Mouse (Mus musculus) limb, embryonic 11.5 days (tissue): ENCODE data around the gene Otop1. TPM values are rescaled to one million over a fixed set of nuclear protein-coding genes. Genes with fewer than 3 reads are reported as not detected.
A peak's percentile ranks its signal among the peaks of the same experiment; 100 is the strongest.

Source experiments
- ATAC-seq: fragments of 200-750 bp; cut with Nextera tagmentation; 2 replicates; pipeline ENCODE4 v1.8.0; 2017; ENCODE audit warnings: low read depth; ENCODE audit not compliant: insufficient number of reproducible peaks, low FRiP score, low TSS enrichment
- DNase-seq: peaks from one replicate; pipeline ENCODE4 v3.0.0-alpha.2; 2015; ENCODE audit warnings: low spot score
- H3K27ac ChIP-seq: fragments of 300-500 bp; sonication (generic); replicated peaks from 2 replicates; pipeline ENCODE4 v1.5.1; 2014; ENCODE audit warnings: low read depth, mild to moderate bottlenecking, low read length
- H3K27me3 ChIP-seq: fragments of 300-500 bp; sonication (generic); 2 replicates; pipeline ENCODE4 v1.6.1; 2014; ENCODE audit warnings: mild to moderate bottlenecking, low read length, mixed read lengths; ENCODE audit not compliant: control insufficient read depth, insufficient read depth
- H3K36me3 ChIP-seq: fragments of 300-500 bp; sonication (generic); 2 replicates; pipeline ENCODE4 v1.6.1; 2014; ENCODE audit warnings: mild to moderate bottlenecking, low read length, moderate library complexity, mixed read lengths; ENCODE audit not compliant: control insufficient read depth, insufficient read depth
- H3K4me1 ChIP-seq: fragments of 300-500 bp; sonication (generic); 2 replicates; pipeline ENCODE4 v1.6.1; 2014; ENCODE audit warnings: low read length, mixed read lengths; ENCODE audit not compliant: control insufficient read depth, insufficient read depth
- H3K4me2 ChIP-seq: fragments of 300-500 bp; sonication (generic); 2 replicates; pipeline ENCODE4 v1.6.1; 2014; ENCODE audit warnings: low read depth, mild to moderate bottlenecking, moderate library complexity; ENCODE audit not compliant: severe bottlenecking
- H3K4me3 ChIP-seq: fragments of 300-500 bp; sonication (generic); 2 replicates; pipeline ENCODE4 v1.5.1; 2014; ENCODE audit warnings: low read depth, low read length
- H3K9ac ChIP-seq: fragments of 300-500 bp; sonication (generic); 2 replicates; pipeline ENCODE4 v1.6.1; 2014; ENCODE audit warnings: mild to moderate bottlenecking, low read length
- H3K9me3 ChIP-seq: fragments of 300-500 bp; sonication (generic); 2 replicates; pipeline ENCODE4 v1.6.1; 2016; ENCODE audit warnings: low read length; ENCODE audit not compliant: control insufficient read depth
- WGBS: fragments of 180-500 bp; shearing (Covaris S2); extraction: QIAGEN DNeasy Blood & Tissue Kit; methylation state at CpG from one replicate; pipeline ENCODE4 v1.1.7; 2014; 5-methylcytosine and 5-hydroxymethylcytosine counted together
- polyA plus RNA-seq: library from polyadenylated mRNA; unstranded; fragments of >200 nt; fragmentation: Nextera tagmentation; extraction: Ambion mirVana; gene quantifications from 2 replicates; pipeline ENCODE4 v1.2.1, GENCODE M21; 2014

Otop1 gene
- polyA plus RNA-seq, 1 experiment from 2014 or later = 0.28 TPM

GRCm38 (mm10) chr5:38258034-38258772 lies 17.6 kb upstream of the Otop1 start:
- Histone ChIP-seq H3K9me3 (no peaks in the 10 kb centered on the region), H3K27me3 (no peaks in the 10 kb centered on the region), H3K4me1 (peaks cover 3% of the 10 kb centered on the region; the same call in 1 of the 2 replicates), H3K36me3 (peaks cover 4% of the 10 kb centered on the region; the same call in 1 of the 2 replicates), H3K27ac (no peak overlapping the region), H3K4me2 (no peak overlapping the region), H3K4me3 (no peak overlapping the region), H3K9ac (no peak overlapping the region)
- ATAC-seq (no peak), DNase-seq (no peak)
- WGBS = 85% methylated on average over 8 of the region's 8 CpGs

DNA sequence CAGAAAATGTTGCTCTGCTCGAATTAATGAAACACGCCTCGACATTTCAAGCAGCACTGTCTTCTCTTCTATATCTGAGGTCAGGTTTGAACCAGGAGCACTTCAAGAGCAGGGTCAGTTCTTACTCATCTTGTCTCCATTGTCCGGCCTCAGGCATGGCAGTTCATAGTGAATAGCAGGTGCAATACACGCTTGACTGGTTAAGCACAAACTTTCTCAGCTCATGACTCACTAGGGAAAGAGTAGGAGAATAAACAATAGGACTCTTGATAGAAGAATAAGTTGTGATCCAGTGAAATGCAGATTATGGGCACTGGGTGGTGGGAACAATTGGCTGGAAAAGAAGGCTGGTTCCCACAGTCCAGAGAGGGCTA lies 17.0 kb upstream of the Otop1 start:
- H3K27ac ChIP-seq = no peak overlapping the region
- 93% methylated on average over 5 of the region's 5 CpGs for WGBS
- no peak overlapping the region for H3K4me3 ChIP-seq
- H3K4me2 ChIP-seq = no peak overlapping the region
- H3K36me3 ChIP-seq = peaks cover 8% of the 10 kb centered on the region; the same call in 1 of the 2 replicates
- DNase-seq = no peak
- no peak overlapping the region for H3K9ac ChIP-seq
- H3K27me3 ChIP-seq = no peaks in the 10 kb centered on the region
- H3K4me1 ChIP-seq = peaks cover 3% of the 10 kb centered on the region; the same call in 1 of the 2 replicates
- ATAC-seq = no peak
- no peaks in the 10 kb centered on the region for H3K9me3 ChIP-seq

- Histone ChIP-seq H3K4me2 (peak overlapping the region; percentile 88), H3K4me1 (peaks cover 3% of the 10 kb centered on the region; the same call in 1 of the 2 replicates), H3K9me3 (no peaks in the 10 kb centered on the region), H3K27me3 (no peaks in the 10 kb centered on the region), H3K36me3 (peaks cover 11% of the 10 kb centered on the region; the same call in 1 of the 2 replicates), H3K27ac (peak overlapping the region; percentile 76), H3K4me3 (peak overlapping the region; percentile 82), H3K9ac (peak overlapping the region; percentile 83)
- DNase-seq (no peak), ATAC-seq (no peak)
- 49% methylated on average over 9 of the region's 9 CpGs for WGBS
Measured at GRCm38 (mm10) chr5:38259455-38260106, 16.2 kb upstream of the Otop1 start.

GRCm38 (mm10) chr5:38260107-38260682 lies 15.6 kb upstream of the Otop1 start, which contains the start of gene Tmem128:
TSS of gene Tmem128 (plus strand) at chr5:38260185.
- H3K4me3 ChIP-seq = peak within 1 kb of the TSS; percentile 82
- under 1% methylated on average over 40 of the region's 40 CpGs for WGBS
- ATAC-seq = no peak

GRCm38 (mm10) chr5:38270942-38271341 lies 4.8 kb upstream of the Otop1 start:
- DNase-seq = no peak

More at GRCm38 (mm10) chr5:38260107-38260682, 15.6 kb upstream of the Otop1 start, which contains the start of gene Tmem128:
- Histone ChIP-seq H3K9me3 (no peaks in the 10 kb centered on the region), H3K9ac (peak within 1 kb of the TSS; percentile 83), H3K36me3 (peaks cover 12% of the 10 kb centered on the region; the same call in 1 of the 2 replicates), H3K27me3 (no peaks in the 10 kb centered on the region), H3K4me1 (peaks cover 3% of the 10 kb centered on the region; the same call in 1 of the 2 replicates), H3K4me2 (peak within 1 kb of the TSS; percentile 88), H3K27ac (peak within 1 kb of the TSS; percentile 76)
- DNase-seq = peak; percentile 75

GRCm38 (mm10) chr5:38273831-38274230 lies 1.9 kb upstream of the Otop1 start:
- WGBS = 86% methylated on average over 4 of the region's 4 CpGs
- H3K27me3 ChIP-seq = peaks cover 46% of the 10 kb centered on the region
- H3K9ac ChIP-seq = no peak overlapping the region
- H3K4me3 ChIP-seq = no peak overlapping the region
- no peaks in the 10 kb centered on the region for H3K9me3 ChIP-seq
- ATAC-seq (no peak), DNase-seq (no peak)
- no peak overlapping the region for H3K27ac ChIP-seq
- peaks cover 8% of the 10 kb centered on the region; the same call in 1 of the 2 replicates for H3K4me1 ChIP-seq
- no peak overlapping the region for H3K4me2 ChIP-seq
- H3K36me3 ChIP-seq = no peaks in the 10 kb centered on the region

More at GRCm38 (mm10) chr5:38270942-38271341, 4.8 kb upstream of the Otop1 start:
- Histone ChIP-seq H3K27me3 (peaks cover 20% of the 10 kb centered on the region), H3K9ac (no peak overlapping the region), H3K27ac (no peak overlapping the region), H3K4me3 (no peak overlapping the region), H3K36me3 (no peaks in the 10 kb centered on the region), H3K9me3 (no peaks in the 10 kb centered on the region), H3K4me1 (no peaks in the 10 kb centered on the region), H3K4me2 (no peak overlapping the region)
- WGBS = 93% methylated on average over 3 of the region's 3 CpGs
- ATAC-seq = no peak

GRCm38 (mm10) chr5:38276451-38276850 lies 679 bp downstream of the Otop1 start:
- H3K9me3 ChIP-seq = no peaks in the 10 kb centered on the region
- no peak overlapping the region for H3K27ac ChIP-seq
- peak overlapping the region; percentile 16; the same call in 1 of the 2 replicates for H3K4me2 ChIP-seq
- DNase-seq = peak; percentile 36
- peaks cover 8% of the 10 kb centered on the region; the same call in 1 of the 2 replicates for H3K4me1 ChIP-seq
- peaks cover 46% of the 10 kb centered on the region for H3K27me3 ChIP-seq
- H3K9ac ChIP-seq = no peak overlapping the region
- WGBS = 2% methylated on average over 19 of the region's 19 CpGs
- ATAC-seq = no peak
- H3K36me3 ChIP-seq = no peaks in the 10 kb centered on the region
- peak overlapping the region; percentile 3; the same call in 1 of the 2 replicates for H3K4me3 ChIP-seq
